Mouse (Mus musculus) bone marrow, adult 2 months (tissue): ENCODE measurements around the gene Cbr2.

Experiments used
- CTCF ChIP-seq: fragments of 200-500 bp; IDR thresholded peaks from 2 replicates; pipeline ENCODE4 v1.5.1; 2011; ENCODE audit warnings: low read length, control low read depth; ENCODE audit not compliant: control insufficient read depth, insufficient read depth
- POLR2A ChIP-seq: fragments of 200-500 bp; IDR thresholded peaks from 2 replicates; pipeline ENCODE4 v1.6.1; 2011; ENCODE audit warnings: low read depth, mild to moderate bottlenecking, control low read depth, low read length, borderline replicate concordance; ENCODE audit not compliant: control insufficient read depth

DNA sequence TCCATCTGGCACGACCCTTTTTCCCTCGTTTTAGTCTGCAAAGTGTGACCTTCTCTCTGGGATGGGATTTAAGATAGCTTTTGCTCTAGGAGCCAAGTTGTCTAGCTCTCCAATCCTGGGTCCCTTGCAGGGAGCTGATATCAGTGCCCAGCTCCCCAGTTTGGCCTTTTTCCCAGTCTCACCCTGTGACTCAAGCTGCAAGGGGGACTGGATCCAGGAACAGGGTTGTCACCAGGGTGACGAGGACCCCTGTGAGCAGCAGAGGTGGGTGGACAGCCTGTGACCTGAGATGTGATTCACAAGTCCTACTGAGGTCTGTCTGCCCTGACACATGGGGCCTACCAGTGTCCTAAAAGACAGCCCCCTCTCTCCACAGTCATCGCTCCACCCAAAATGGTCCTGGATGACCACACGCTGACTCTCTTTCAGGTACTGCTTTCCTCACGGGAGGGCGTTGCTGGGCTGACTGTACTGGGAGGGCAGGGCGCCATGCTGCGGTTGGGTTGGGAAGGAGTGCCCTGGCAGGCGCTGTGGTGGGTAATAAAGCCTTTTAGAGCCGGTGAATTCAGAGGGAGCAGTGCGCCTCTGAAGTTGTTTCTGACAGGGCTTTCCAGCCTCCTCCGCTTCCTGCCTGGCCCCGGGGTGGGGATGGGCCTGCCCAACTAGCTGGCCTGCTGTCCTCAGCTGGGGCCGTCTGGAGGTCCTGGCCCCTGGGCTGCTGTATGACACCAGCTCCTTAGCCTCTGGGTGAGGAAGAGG lies 28.0 kb downstream of the Cbr2 start:
- TF ChIP-seq CTCF (no peak), POLR2A (no peak)
